Mouse (Mus musculus): ENCODE results near the gene Dedd2. TPM values are rescaled to one million over a fixed set of nuclear protein-coding genes. Genes with fewer than 3 reads are reported as not detected.
A peak's percentile ranks its signal among the peaks of the same experiment; 100 is the strongest.

The Dedd2 gene
- total and polyA plus RNA-seq, 3 experiments, result 10.6 to 13.9 (median 11.7) TPM

GRCm38 (mm10) chr7:25187662-25188650, 32.5 kb downstream of the Dedd2 start:
- DNase-seq (ENCODE audit: extremely low read depth), result peak; percentile 78
- Histone ChIP-seq H3K27me3 (replicated peaks) (no peaks in the 10 kb centered on the region), H3K9me3 (replicated peaks; ENCODE audit: low read length) (no peaks in the 10 kb centered on the region), H3K79me2 (replicated peaks; ENCODE audit: control insufficient read depth, extremely low read depth, insufficient read depth, poor library complexity, severe bottlenecking) (no peaks in the 10 kb centered on the region), H3K4me2 (ENCODE audit: insufficient read depth, low read depth, poor library complexity, severe bottlenecking) (no peak overlapping the region), H3K36me3 (replicated peaks in 1 of 2; ENCODE audit: control insufficient read depth in 1 of 2, insufficient read depth in 1 of 2, low read length in 1 of 2) (no peaks in the 10 kb centered on the region), H3K27ac (ENCODE audit: insufficient read depth, low read depth) (no peak overlapping the region), H3K9ac (ENCODE audit: insufficient read depth, low read depth) (no peak overlapping the region), H3K4me1 (ENCODE audit: control insufficient read depth in 1 of 2, insufficient read depth in 2 of 2) (peaks cover 3 to 13% of the 10 kb centered on the region in 2 experiments), H3K4me3 (replicated peaks in 1 of 3; ENCODE audit: low read depth in 2 of 3, low read length in 2 of 3, poor library complexity in 1 of 3) (no peak overlapping the region)
- TF ChIP-seq ZC3H11A (IDR thresholded peaks at IDR 0.05; ENCODE audit: low read depth, low read length), result peak; percentile 85
- peak; percentile 95 for TF ChIP-seq RAD21 (IDR thresholded peaks at IDR 0.05; ENCODE audit: low read depth, low read length)
- no peak for TF ChIP-seq TCF12 (IDR thresholded peaks at IDR 0.05; ENCODE audit: low read depth, low read length)
- peak; percentile 81 to 98 for TF ChIP-seq CTCF (conservative IDR thresholded peaks at IDR 0.05 in 1 of 2, IDR thresholded peaks at IDR 0.05 in 1 of 2; ENCODE audit: low read depth in 2 of 2, low read length in 2 of 2)
- TF ChIP-seq SMC3 (IDR thresholded peaks at IDR 0.05; ENCODE audit: low read depth, low read length), result peak; percentile 99
- in situ Hi-C loops (cut with MboI; ENCODE audit: low pct_ligation_motif_present, low pct_unique_long_range_greater_than_20kb, low sequenced_read_pairs) (loop anchor here (10.0 kb wide), 1 partner anchor 87 kb away; no protein-coding TSS in a partner anchor), dilution Hi-C loops (cut with MboI; ENCODE audit: extremely low pct_ligation_motif_present, extremely low pct_unique_long_range_greater_than_20kb, low sequenced_read_pairs) (no loop called here)

- DNase-seq (ENCODE audit: extremely low read depth), result no peak
- Histone ChIP-seq H3K4me3 (replicated peaks in 1 of 3; ENCODE audit: low read depth in 2 of 3, low read length in 2 of 3, poor library complexity in 1 of 3) (no peak overlapping the region), H3K4me1 (ENCODE audit: control insufficient read depth in 1 of 2, insufficient read depth in 2 of 2) (peaks cover 7 to 33% of the 10 kb centered on the region in 2 experiments; a peak in 3 of 4 replicates), H3K9me3 (replicated peaks; ENCODE audit: low read length) (no peaks in the 10 kb centered on the region), H3K4me2 (ENCODE audit: insufficient read depth, low read depth, poor library complexity, severe bottlenecking) (no peak overlapping the region), H3K9ac (ENCODE audit: insufficient read depth, low read depth) (no peak overlapping the region), H3K36me3 (replicated peaks in 1 of 2; ENCODE audit: control insufficient read depth in 1 of 2, insufficient read depth in 1 of 2, low read length in 1 of 2) (no peaks in the 10 kb centered on the region), H3K27ac (ENCODE audit: insufficient read depth, low read depth) (no peak overlapping the region), H3K27me3 (replicated peaks) (peaks cover 26% of the 10 kb centered on the region), H3K79me2 (replicated peaks; ENCODE audit: control insufficient read depth, extremely low read depth, insufficient read depth, poor library complexity, severe bottlenecking) (no peaks in the 10 kb centered on the region)
- dilution Hi-C loops (cut with MboI; ENCODE audit: extremely low pct_ligation_motif_present, extremely low pct_unique_long_range_greater_than_20kb, low sequenced_read_pairs), result no loop called here
- no peak for TF ChIP-seq TBP (conservative IDR thresholded peaks at IDR 0.05; ENCODE audit: low read depth, low read length)
- TF ChIP-seq ETS1 (conservative IDR thresholded peaks at IDR 0.05; ENCODE audit: low read depth, low read length), result no peak
- TF ChIP-seq ZKSCAN1 (IDR thresholded peaks at IDR 0.05; ENCODE audit: borderline replicate concordance, low read depth, low read length), result no peak
- no peak for TF ChIP-seq NELFE (IDR thresholded peaks at IDR 0.05; ENCODE audit: low read depth, low read length)
- TF ChIP-seq RCOR1 (conservative IDR thresholded peaks at IDR 0.05; ENCODE audit: low read depth, low read length), result no peak
- no peak for TF ChIP-seq NRF1 (IDR thresholded peaks at IDR 0.05; ENCODE audit: low read depth, low read length)
- TF ChIP-seq JUN (IDR thresholded peaks at IDR 0.05; ENCODE audit: insufficient read depth, low read depth, low read length), result no peak
- no peak for TF ChIP-seq GABPA (IDR thresholded peaks at IDR 0.05; ENCODE audit: insufficient replicate concordance, low read depth, low read length)
- TF ChIP-seq KAT2A (IDR thresholded peaks at IDR 0.05; ENCODE audit: insufficient replicate concordance, low read length), result no peak
- no peak for TF ChIP-seq UBTF (IDR thresholded peaks at IDR 0.05; ENCODE audit: low read depth, low read length)
- no peak for TF ChIP-seq ZMIZ1 (IDR thresholded peaks at IDR 0.05; ENCODE audit: low read depth, low read length)
- in situ Hi-C loops (cut with MboI; ENCODE audit: low pct_ligation_motif_present, low pct_unique_long_range_greater_than_20kb, low sequenced_read_pairs), result loop anchor here (5.0 to 10.0 kb wide), 2 partner anchors 52 to 91 kb away; no protein-coding TSS in a partner anchor
These were observed 36.3 kb downstream of the Dedd2 start for GRCm38 (mm10) chr7:25184091-25184490.
